Mouse (Mus musculus): ENCODE measurements around the gene Lrrc18.

The Lrrc18 gene

GRCm38 (mm10) chr14:32991082-32991481 is at the start of gene Lrrc18:
Gene Lrrc18 (plus strand): TSS chr14:32991382.
- no peak for DNase-seq (ENCODE audit: low spot score)

- peak; percentile 54 for DNase-seq (ENCODE audit: low spot score)
These were observed 43.7 kb upstream of the Lrrc18 start for GRCm38 (mm10) chr14:32947512-32947911.

GRCm38 (mm10) chr14:32950312-32951301 is 40.6 kb upstream of the Lrrc18 start:
- no peak for DNase-seq (ENCODE audit: low spot score)

- no peak for DNase-seq (ENCODE audit: low spot score)
These were observed 34.7 kb upstream of the Lrrc18 start for GRCm38 (mm10) chr14:32956486-32956885.

GRCm38 (mm10) chr14:32958671-32959070 is 32.5 kb upstream of the Lrrc18 start:
- no peak for DNase-seq (ENCODE audit: low spot score)

- peak; percentile 70 for DNase-seq (ENCODE audit: low spot score)
These were observed 30.7 kb upstream of the Lrrc18 start for GRCm38 (mm10) chr14:32960481-32960880.

GRCm38 (mm10) chr14:32964742-32965141 is 26.4 kb upstream of the Lrrc18 start:
- DNase-seq (ENCODE audit: low spot score) = no peak

GRCm38 (mm10) chr14:32970700-32971099 is 20.5 kb upstream of the Lrrc18 start:
- DNase-seq (ENCODE audit: low spot score) = no peak

- no peak for DNase-seq (ENCODE audit: low spot score)
These were observed 6.9 kb upstream of the Lrrc18 start for GRCm38 (mm10) chr14:32984176-32984738.

- DNase-seq (ENCODE audit: low spot score) = no peak
These were observed 4.5 kb upstream of the Lrrc18 start for GRCm38 (mm10) chr14:32986659-32987058.

- no peak for DNase-seq (ENCODE audit: low spot score)
These were observed 3.9 kb downstream of the Lrrc18 start for GRCm38 (mm10) chr14:32994954-32995636.

- DNase-seq (ENCODE audit: low spot score) = no peak
These were observed 8.3 kb downstream of the Lrrc18 start for GRCm38 (mm10) chr14:32999511-32999910.

GRCm38 (mm10) chr14:33000112-33000979 is 9.2 kb downstream of the Lrrc18 start:
- DNase-seq (ENCODE audit: low spot score) = no peak

- DNase-seq (ENCODE audit: low spot score) = no peak
These were observed 13.9 kb downstream of the Lrrc18 start for GRCm38 (mm10) chr14:33005114-33005513.

- no peak for DNase-seq (ENCODE audit: low spot score)
These were observed 16.5 kb downstream of the Lrrc18 start for GRCm38 (mm10) chr14:33007638-33008037.

- DNase-seq (ENCODE audit: low spot score) = no peak
These were observed 27.9 kb downstream of the Lrrc18 start for GRCm38 (mm10) chr14:33019050-33019449.

GRCm38 (mm10) chr14:33019606-33020005 is 28.4 kb downstream of the Lrrc18 start:
- no peak for DNase-seq (ENCODE audit: low spot score)

GRCm38 (mm10) chr14:33030849-33031248 is 39.7 kb downstream of the Lrrc18 start:
- no peak for DNase-seq (ENCODE audit: low spot score)

GRCm38 (mm10) chr14:33033424-33033823 is 42.2 kb downstream of the Lrrc18 start:
- DNase-seq (ENCODE audit: low spot score) = no peak

- no peak for DNase-seq (ENCODE audit: low spot score)
These were observed 44.2 kb downstream of the Lrrc18 start for GRCm38 (mm10) chr14:33035386-33035785.

- DNase-seq (ENCODE audit: low spot score) = no peak
These were observed 45.6 kb downstream of the Lrrc18 start for GRCm38 (mm10) chr14:33036811-33037210.

- DNase-seq (ENCODE audit: low spot score) = no peak
These were observed 54.0 kb downstream of the Lrrc18 start for GRCm38 (mm10) chr14:33045217-33045616.
